Mouse (Mus musculus) urinary bladder, postnatal 10 days (tissue): ENCODE measurements at regions not wholly inside any gene's neighbourhood (a gene's known extent, or its start where the extent isn't known, plus 50 kb on each side); places are given as distances from the start of the nearest gene placed in this dataset.

Source experiments
- DNase-seq: peaks from one replicate; pipeline ENCODE4 v3.0.0; 2022; ENCODE audit warnings: low spot score

DNA sequence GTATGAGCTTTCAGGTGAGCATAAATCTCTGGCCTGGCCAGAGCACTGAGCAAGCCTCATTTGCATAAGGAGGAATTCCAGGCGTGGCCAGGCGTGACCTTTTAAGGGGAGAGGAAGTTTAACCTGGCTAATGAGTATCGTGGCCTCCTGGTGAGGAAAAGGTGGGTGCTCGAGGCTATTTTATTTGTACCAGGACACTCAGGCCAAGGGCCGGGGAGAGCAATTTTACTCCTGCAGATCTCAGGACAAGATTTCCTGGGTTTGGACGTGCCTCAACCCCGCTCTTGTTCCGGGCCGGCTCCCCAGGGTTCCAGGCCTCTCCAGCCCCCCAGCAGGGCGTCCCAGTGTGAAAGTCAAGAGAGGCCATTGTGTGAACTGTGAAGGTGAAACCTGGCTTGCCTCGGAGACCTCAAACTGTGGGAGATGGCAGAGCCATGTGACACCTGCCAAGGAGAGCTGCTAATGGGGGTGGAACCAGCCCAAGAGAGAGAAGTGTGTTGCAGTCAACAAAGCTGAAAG is 54.3 kb upstream of the Hs6st1 start:
- no peak for DNase-seq

DNA sequence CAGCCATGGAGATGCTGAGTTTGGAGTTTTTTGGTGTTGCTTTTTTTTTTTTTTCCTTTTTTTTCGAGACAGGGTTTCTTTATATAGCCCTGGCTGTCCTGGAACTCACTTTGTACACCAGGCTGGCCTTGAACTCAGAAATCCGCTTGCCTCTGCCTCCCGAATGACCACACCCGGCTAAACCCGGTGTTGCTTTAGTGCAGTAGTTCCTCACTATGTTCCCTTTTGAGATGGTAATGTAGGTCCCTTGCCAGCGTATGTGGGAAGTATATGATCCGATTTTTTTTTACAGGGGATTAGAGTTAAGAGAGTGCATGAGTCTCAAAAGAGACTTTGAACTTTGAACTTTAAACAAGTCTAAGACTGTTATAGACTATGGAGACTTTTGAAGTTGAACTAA is 53.8 kb upstream of the Hs6st1 start:
- no peak for DNase-seq

DNA sequence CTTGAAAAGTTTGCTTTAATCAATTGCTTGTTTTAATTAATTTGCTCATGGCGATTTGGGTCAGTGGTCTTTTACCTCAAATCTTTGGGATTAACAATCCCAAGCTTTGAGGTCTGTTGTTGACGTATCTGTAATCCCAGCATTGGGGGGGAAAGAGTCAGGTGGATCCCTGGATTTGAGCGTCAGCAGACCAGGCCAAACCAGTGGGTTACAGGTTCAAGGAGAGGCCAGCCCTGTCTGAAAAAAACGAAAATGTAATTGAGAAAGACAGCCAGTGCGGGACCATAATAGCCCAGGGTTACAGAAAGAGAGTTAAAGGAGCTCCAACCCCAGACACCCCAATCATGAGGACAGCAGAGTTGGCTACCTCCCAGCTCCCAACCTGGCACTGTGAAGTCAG is 53.0 kb upstream of the Hs6st1 start:
- DNase-seq = no peak

DNA sequence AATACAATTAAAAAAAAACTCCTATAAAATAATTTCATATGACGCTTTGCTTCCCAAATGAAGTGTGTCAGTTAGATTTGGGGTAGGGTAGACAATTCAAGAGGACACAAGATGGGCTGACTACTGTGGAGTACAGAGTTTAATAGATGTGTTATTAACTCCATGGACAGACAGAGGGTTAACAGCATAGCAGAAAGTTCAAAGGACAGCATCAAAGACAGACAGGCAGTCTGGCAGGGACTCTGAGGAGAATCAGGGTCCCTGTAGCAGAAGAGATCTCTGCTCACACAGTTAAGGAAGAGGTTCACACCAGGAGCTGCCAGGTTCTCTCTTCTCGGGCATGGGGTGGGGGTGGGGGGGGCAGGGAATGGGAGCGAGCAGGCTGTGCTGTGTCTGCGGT is 51.6 kb upstream of the Hs6st1 start:
- DNase-seq = no peak

DNA sequence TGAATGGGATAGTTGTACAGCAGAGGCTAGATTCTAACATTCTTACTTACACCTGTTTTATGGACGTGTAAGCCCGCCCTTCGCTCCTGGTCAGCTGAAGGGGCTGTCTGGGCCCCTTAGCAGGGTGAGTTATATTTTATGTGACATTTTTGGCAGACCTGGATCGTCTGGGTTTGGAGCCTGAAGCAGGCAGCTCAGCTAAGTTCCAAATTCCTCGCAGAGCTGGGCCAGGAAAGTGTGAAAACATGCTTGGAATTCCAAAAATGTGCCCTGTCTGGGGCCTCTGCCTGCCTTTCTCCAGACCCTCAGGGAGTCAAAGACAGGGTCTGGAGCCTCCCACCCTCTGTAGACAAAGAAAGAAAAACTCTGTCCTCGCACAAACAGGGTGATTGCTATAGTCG is 51.1 kb upstream of the Hs6st1 start:
- no peak for DNase-seq

DNA sequence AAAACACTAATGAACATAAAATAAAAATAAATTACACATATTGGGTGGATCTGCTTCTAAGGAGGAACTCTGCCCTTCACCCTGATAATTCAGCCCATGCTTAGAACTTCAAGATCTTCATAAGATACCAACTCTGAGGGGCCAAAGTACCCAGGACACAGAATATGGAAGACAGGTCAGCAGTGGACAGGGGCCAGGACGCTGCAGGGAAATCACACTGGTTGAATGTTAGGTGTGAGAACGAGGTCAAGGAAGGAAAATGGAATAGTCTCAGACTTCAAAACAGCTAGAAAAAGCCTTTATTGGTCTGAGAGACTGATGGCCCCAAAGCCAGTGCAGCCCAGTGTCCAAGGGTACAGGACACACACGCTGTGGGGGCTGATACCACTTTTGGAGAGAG is 50.5 kb upstream of the Hs6st1 start:
- DNase-seq = no peak
